Mouse (Mus musculus): ENCODE measurements around the gene Hist1h4k. TPM values are rescaled to one million over a fixed set of nuclear protein-coding genes. Genes with fewer than 3 reads are reported as not detected.
"Not testable (repeated sequence)": the region's sequence is repeated elsewhere in the genome, so short reads cannot be mapped to it uniquely, and the experiment has no call there.

The Hist1h4k gene
- total RNA-seq, 2 experiments from 2014 or later, result 266 to 292 TPM

DNA sequence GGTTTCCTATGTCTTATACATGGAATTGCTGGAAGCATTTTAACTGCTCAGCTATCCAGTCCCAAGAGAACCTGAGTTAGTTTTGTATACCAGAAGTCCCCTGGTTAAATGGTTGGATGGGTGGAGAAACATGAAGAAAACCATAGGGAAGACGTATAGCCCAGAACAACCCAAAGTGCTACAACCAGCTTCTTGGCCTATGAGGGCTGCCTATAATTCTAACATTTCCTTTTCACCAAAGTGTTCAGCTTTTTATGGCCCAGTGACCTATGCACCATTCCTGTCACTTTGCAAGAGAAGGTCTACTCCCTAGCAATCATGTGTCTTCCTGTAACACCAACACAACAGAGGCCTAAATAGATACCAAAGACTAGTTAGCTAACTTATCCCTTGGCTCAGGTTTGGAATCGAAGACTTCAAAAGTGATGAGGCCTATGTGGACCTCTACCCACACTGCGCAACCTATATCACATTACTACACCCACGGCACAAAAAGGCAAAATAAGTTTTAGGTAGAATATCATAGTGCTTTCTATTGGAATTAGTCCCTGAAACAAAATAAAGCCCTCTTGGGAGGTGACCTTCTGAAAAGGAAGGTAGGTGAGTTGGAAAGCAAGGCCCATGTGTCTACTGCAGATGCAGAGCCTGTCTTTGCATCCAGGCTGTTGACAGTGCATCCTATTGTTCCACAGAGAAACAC is 31.8 kb downstream of the Hist1h4k start:
- no peak for DNase-seq

DNA sequence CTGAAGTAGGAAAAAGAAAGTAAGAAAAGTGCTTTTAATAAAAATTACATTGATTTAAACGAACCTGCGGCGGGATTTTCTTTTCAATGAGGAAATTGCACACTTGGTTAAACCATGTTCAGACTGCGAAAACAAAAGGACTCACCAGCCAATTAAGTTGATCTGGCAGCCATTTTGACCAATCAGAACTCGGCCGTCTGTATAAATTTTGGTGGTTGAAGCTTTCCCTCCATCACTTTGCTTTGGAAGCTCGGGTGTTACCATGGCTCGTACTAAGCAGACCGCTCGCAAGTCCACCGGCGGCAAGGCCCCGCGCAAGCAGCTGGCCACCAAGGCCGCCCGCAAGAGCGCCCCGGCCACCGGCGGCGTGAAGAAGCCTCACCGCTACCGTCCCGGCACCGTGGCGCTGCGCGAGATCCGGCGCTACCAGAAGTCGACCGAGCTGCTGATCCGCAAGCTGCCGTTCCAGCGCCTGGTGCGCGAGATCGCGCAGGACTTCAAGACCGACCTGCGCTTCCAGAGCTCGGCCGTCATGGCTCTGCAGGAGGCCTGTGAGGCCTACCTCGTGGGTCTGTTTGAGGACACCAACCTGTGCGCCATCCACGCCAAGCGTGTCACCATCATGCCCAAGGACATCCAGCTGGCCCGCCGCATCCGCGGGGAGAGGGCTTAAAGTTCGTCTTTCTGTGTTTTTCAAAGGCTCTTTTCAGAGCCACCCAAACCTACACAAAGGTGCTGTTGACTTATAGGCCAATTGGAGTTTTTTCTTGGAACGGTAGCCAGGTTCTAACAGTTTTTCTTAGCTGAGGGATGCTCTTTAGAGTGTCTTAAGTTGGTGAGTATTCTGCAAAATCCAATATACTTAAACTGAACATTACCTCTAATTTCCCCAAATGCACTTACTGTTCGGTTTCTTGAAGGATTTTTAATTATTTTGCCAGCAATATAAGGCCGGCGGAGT is 32.6 kb downstream of the Hist1h4k start, which contains the start of gene Hist1h3h:
Hist1h3h (plus strand) TSS at position 263 of the 961 bp plus-strand sequence.
- peak; percentile 86 to 87 for DNase-seq

DNA sequence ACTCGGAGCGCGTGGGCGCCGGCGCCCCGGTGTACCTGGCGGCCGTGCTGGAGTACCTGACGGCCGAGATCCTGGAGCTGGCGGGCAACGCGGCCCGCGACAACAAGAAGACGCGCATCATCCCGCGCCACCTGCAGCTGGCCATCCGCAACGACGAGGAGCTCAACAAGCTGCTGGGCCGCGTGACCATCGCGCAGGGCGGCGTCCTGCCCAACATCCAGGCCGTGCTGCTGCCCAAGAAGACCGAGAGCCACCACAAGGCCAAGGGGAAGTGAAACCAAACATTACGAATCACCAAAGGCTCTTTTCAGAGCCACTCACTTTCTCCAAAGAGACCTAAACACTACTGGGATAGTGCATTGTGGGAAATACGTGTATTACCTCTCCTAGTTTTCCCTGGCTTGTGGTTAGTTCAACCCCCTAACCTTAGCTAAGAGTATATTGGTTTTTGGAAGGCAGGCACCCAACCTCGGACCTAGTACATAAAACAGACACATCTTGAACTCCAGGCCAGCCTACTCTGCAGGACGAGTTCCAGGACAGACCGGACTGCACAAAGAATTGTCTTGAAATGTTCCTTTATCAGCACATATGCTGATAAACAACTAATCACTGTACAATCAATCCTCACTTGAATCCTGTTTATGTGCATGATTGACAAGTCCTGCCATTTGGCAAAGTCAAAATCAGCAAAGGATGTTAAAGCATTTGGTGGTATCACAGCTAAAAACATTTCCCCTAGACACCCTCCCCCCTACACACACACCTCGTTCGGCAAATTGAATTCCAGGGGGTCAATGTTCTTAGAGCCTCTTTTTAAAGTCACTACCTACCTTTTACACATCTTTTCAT is 33.5 kb downstream of the Hist1h4k start:
- not testable (repeated sequence) for DNase-seq

DNA sequence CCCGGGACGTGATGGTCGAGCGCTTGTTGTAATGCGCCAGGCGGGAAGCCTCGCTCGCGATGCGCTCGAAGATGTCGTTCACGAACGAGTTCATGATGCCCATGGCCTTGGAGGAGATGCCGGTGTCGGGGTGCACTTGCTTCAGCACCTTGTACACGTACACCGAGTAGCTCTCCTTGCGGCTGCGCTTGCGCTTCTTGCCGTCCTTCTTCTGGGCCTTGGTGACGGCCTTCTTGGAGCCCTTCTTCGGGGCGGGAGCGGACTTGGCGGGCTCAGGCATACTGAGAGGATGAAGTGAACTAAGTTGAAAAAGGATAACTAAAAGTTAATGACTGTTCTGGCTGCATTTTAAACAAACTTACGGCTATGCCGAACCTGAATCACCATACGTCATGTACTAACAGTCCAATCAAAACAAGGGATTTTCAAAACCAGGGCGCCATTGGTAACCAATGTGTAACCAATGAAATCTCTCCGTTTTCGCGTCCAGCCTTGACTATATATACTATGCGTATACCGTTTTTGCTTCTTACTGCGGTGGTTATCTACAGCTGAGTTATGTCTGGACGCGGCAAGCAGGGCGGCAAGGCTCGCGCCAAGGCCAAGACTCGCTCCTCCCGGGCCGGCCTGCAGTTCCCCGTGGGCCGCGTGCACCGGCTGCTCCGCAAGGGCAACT is 34.3 kb downstream of the Hist1h4k start, which contains the start of the genes Hist1h2bl and Hist1h2ai:
Hist1h2bl (minus strand) TSS at position 280 of the 676 bp plus-strand sequence.
Hist1h2ai (plus strand) TSS at position 559 of the 676 bp plus-strand sequence.
- peak; percentile 74 to 84 for DNase-seq

DNA sequence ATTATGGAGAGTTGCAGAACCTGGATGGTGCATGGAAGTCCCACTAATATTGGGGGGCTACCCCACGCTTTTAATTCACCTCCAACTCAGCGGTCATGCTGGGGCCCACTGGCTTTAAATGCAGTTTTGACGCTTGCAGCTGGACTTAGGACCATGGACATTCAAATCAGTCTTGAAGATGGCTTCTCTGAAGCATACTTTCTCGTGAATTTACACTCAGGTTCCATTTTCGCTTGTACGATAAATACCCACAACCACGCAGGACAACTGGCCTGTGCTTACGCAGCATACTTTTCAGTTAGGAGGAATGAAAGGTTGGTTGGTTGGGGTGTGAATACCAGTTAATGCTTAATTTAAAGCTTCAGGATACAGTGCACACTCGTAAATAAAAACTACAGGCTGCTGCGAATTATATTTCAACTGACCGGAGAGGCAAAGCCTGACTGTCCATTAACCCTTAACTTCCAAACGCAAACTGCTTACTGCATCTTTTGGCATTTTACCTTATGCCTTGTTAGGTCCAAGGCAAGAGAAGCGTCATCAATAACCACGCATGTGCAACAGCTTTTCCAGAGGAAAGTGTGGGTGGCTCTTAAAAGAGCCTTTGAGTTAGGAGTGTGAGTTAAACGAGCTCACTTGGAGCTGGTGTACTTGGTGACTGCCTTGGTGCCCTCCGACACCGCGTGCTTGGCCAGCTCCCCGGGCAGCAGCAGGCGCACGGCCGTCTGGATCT is 35.0 kb downstream of the Hist1h4k start:
- no peak for DNase-seq

DNA sequence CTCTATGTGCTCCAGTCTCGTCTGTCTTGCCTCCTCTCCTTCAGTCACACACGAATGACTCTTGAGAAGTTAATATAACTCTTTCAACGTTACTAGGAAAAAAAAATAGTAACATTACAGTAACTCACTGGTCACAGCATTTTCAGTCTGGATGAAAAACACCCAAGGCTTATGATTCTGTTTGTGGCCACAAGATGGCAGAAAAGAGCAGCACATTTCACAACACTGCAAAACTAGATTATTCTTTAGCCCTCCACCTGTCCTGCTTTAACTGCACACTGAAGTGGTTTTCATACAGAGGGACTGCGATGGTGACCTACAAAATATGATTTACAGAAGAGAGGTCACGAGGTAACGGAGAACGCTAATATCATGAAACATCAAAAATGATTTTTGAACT is 35.6 kb downstream of the Hist1h4k start:
- DNase-seq, result peak in 1 of 2 experiments; percentile 61

DNA sequence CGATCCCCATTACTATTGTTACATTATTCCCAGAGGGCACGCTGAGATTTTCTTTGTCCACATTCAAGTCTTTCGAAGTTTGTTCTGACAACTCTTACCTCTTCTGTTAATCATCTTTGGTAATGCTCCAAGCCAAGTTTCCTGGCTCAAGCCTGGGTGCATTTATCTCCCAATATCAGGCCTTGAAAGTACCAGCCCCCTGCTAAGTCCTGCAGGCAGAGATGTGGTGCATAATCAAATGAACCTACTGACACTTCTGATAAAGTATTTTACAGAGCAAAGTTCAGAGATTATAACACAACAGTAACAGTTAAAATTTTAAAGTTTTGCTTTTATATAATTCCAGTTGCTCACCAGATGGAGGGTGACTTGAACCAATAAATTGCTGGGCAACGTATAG is 38.6 kb downstream of the Hist1h4k start:
- no peak for DNase-seq

DNA sequence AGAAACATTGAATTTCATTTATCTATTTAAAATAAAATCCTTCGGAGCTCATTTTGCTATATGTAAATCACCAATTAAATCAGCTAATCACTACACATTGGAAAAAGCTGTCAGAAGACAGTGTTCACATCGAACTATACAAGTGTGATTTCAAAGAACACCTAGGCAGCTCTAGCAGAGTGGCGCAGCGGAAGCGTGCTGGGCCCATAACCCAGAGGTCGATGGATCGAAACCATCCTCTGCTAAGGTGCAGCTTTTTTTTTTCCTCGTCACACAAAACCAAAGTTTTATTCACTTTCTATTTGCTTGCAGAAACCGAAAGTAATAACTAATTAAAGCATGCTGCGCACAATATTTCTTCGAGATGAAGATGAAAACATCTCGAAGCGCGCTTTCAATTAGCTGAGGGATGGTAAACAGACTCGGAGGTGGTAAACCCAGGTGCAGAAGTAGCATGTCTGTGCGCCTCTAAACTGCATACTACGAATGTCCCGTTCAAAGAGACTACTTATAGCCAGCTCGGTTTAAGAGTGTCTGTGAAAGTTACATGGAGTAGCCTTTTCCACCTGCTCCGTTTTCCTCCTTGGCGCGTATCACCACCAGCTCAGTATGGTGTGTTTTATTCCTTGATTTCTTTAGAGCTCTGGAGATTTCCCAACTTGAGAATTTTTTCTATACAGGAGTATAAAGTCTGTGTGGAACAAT is 39.3 kb downstream of the Hist1h4k start:
- peak; percentile 79 to 84 for DNase-seq

DNA sequence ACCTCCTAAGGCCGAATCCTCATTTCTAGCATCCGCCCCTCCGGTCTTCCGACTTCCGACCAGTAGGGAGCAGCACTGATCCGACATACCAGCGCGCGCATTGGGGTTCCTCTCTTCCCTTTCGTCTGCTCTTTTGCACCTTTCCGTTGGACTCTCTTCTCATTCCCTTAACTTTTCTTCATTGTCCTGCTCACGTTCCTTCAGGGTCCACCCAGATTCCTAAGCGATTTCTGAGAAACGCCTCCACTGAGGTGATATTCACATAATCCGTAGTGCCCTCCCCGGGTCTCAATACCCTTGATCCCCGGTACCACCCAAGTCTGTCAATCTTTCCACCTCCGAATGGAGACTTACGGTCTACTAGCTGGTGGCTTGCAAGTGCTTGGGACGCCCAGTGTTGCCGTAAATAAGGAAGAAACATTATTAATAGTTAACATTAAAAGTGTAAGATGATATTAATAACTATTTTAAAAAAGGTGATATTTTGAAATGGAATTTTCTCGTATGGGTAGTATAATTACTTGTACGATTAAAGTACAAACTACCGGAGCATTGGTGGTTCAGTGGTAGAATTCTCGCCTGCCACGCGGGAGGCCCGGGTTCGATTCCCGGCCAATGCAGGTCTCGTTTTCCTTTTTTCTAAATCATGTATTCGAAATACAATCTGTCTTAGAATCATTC is 40.1 kb downstream of the Hist1h4k start:
- DNase-seq, result peak; percentile 82 to 89

DNA sequence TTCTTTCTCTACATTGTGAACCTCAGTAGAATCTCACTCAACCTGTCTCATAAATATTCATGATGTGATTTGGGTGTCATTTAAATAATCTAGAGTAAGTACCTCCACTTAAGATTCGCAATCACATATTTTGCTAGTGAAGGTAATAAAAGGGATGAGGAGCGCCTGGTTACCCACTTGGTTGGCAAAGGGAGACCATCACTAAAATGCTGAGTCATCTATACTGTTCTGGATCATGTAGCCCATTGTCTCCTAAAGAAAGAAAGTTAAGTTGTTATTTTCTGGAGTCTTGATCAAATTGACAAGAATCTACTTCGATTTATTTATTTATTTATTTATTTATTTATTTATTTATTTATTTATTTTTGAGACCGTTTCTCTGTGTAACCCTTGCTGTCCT is 43.6 kb downstream of the Hist1h4k start:
- DNase-seq, result no peak

Small RNAs within 50 kb of the gene (microRNA-seq; reads per million reads assigned to microRNA genes)
- gene Gm44346 (0 reads per million in 2 experiments), gene Gm44357 (0 reads per million in 2 experiments), gene Gm44367 (0 reads per million in 2 experiments), gene Gm44454 (0 reads per million in 2 experiments)

Other genes with a start within 250 kb of the Hist1h4k start
- 10 to 100 TPM; 49.1 to 63.4 TPM for gene Gm11273, start 249.1 kb downstream of the Hist1h4k start, total RNA-seq (2021)
- 10 to 100 TPM; 18.3 to 19.9 TPM for gene Zkscan8, start 219.4 kb downstream of the Hist1h4k start, total RNA-seq (2021)
- not detected for gene Olfr1366, start 207.7 kb downstream of the Hist1h4k start, total RNA-seq (2021)
- gene Olfr1535, start 190.6 kb downstream of the Hist1h4k start, total RNA-seq (2021), result not detected
- gene Olfr1364, start 168.7 kb downstream of the Hist1h4k start, total RNA-seq (2021), result not detected
- gene Olfr1362, start 136.5 kb downstream of the Hist1h4k start, total RNA-seq (2021), result not detected
- not detected for gene Olfr11, start 108.0 kb downstream of the Hist1h4k start, total RNA-seq (2021)
- not detected for gene Olfr1361, start 87.1 kb downstream of the Hist1h4k start, total RNA-seq (2021)
- not detected for gene Olfr1360, start 73.1 kb downstream of the Hist1h4k start, total RNA-seq (2021)
- not detected for gene Olfr1359, start 52.4 kb downstream of the Hist1h4k start, total RNA-seq (2021)
- gene Hist1h2bl, start 34.4 kb downstream of the Hist1h4k start, total RNA-seq (2021), result 10 to 100 TPM; 20.4 to 37.0 TPM
- 10 to 100 TPM; 37.8 to 44.6 TPM for gene Hist1h2ai, start 34.1 kb downstream of the Hist1h4k start, total RNA-seq (2021)
- 10 to 100 TPM; 57.9 to 69.3 TPM for gene Hist1h3h, start 32.8 kb downstream of the Hist1h4k start, total RNA-seq (2021)
- 1 to 10 TPM; 4.3 to 6.2 TPM for gene Hist1h2bm, start 28.5 kb downstream of the Hist1h4k start, total RNA-seq (2021)
- 10 to 100 TPM; 15.7 to 17.9 TPM for gene Hist1h4j, start 15.4 kb downstream of the Hist1h4k start, total RNA-seq (2021)
- 10 to 100 TPM; 13.2 to 18.7 TPM for gene Hist1h2ak, start 3.3 kb upstream of the Hist1h4k start, total RNA-seq (2021)
- 10 to 100 TPM in 1 of 2 experiments, 1 to 10 TPM in 1; 5.4 to 10.8 TPM for gene Hist1h2bn, start 3.6 kb upstream of the Hist1h4k start, total RNA-seq (2021)
- 1 to 10 TPM; 6.4 to 8.5 TPM for gene Hist1h1b, start 30.1 kb upstream of the Hist1h4k start, total RNA-seq (2021)
- gene Hist1h3i, start 32.9 kb upstream of the Hist1h4k start, total RNA-seq (2021), result 10 to 100 TPM; 56.6 to 72.6 TPM
- gene Hist1h2an, start 36.7 kb upstream of the Hist1h4k start, total RNA-seq (2021), result 1 to 10 TPM in 1 of 2 experiments, not detected in 1; 2.6 TPM
- gene Hist1h2bp, start 37.0 kb upstream of the Hist1h4k start, total RNA-seq (2021), result 10 to 100 TPM in 1 of 2 experiments, 1 to 10 TPM in 1; 7.8 to 11.4 TPM
- gene Hist1h2bq, start 59.7 kb upstream of the Hist1h4k start, total RNA-seq (2021), result 10 to 100 TPM; 49.4 to 52.0 TPM
- gene Hist1h2ao, start 60.0 kb upstream of the Hist1h4k start, total RNA-seq (2021), result 10 to 100 TPM in 1 of 2 experiments, not detected in 1; 19.5 TPM
- gene Hist1h4m, start 61.2 kb upstream of the Hist1h4k start, total RNA-seq (2021), result 100 to 1,000 TPM; 229 to 282 TPM
- 10 to 100 TPM; 29.3 to 57.3 TPM for gene Hist1h4n, start 81.7 kb upstream of the Hist1h4k start, total RNA-seq (2021)
- 10 to 100 TPM; 34.7 to 45.0 TPM for gene Hist1h2ap, start 83.0 kb upstream of the Hist1h4k start, total RNA-seq (2021)
- gene Hist1h2br, start 83.2 kb upstream of the Hist1h4k start, total RNA-seq (2021), result 10 to 100 TPM; 49.6 to 51.2 TPM
- 1 to 10 TPM; 2.6 to 5.2 TPM for gene Zfp184, start 194.6 kb upstream of the Hist1h4k start, total RNA-seq (2021)
- not detected for gene Pom121l2, start 230.7 kb upstream of the Hist1h4k start, total RNA-seq (2021)